Mouse (Mus musculus) cerebellum, adult 8-10 months (tissue): ENCODE measurements around the gene Cdca7.

Source experiments
- DNase-seq: peaks from one replicate; pipeline ENCODE4 v3.0.0; 2022

Cdca7 gene

DNA sequence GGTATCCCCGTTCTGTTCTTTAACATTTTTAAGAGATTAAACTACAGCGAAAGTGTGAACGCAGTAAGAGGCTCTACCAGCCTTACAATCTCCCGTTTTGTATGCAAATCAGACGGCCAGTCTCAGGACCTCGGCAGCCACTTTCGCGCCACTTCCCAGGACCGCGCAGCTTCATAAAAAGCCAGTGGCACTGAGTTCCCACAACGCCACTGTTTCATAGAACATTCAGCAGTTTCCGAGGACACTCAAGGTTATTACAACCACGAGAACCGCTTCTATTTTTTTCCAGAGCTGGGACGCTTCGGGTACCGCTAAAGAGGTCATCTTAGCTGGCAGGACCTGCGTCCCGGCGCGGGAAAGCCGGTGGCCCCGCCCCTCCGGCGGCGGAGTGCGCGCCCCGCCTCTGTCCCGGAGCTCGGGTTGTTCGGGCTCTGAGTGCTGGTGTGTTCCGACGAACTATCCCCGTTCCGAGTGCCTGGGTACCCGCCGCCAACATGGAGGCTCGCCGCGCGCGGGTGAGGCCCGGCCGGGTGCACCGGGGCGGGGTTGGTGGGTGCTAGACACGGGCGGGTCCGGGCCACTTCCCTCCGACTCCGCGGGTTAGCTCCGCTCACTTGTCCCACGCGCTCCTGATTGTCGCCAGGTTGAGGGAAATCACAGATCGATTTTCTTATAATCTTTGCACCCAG, at the start of gene Cdca7:
Gene Cdca7 (plus strand): TSS at position 363 of the 689 bp plus-strand sequence.
- peak; percentile 11 for DNase-seq

DNA sequence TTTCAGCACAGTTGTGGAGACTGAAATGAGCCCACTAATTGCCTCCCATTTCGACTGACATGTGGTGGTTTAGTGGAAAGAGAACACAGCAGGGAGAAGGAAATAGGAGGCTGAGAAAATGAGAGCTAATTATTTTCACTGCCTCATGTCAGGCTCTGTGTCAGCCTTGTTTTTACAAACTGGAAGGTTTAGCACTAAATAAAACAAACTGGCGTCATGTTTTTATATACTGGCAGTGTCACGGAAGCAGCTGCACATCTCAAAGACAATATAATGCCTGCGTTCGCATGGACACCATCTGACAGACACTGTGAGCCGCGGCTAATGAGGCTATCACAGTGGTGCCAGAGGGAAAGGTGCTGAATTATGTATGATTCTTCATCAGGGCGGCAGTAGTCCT, 49.2 kb upstream of the Cdca7 start:
- no peak for DNase-seq

DNA sequence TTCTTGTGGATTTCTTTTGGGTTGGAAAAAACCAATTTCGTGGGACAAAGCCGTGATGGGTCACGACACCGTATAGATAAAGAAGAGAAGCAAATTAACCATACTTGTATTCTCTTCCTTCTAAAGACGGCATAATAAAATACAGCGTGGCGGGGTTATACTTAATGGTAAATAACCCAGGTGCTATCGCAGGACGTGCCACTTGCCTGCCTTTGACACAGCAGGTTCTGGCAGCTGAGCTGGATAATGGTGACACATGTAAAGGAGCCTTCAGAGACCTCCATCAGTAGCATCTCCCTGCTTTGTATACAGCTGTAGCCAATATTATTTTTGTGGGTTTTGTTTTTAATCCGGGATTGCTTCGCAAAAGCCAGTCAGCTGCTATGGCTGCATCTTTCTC, 48.7 kb upstream of the Cdca7 start:
- no peak for DNase-seq

DNA sequence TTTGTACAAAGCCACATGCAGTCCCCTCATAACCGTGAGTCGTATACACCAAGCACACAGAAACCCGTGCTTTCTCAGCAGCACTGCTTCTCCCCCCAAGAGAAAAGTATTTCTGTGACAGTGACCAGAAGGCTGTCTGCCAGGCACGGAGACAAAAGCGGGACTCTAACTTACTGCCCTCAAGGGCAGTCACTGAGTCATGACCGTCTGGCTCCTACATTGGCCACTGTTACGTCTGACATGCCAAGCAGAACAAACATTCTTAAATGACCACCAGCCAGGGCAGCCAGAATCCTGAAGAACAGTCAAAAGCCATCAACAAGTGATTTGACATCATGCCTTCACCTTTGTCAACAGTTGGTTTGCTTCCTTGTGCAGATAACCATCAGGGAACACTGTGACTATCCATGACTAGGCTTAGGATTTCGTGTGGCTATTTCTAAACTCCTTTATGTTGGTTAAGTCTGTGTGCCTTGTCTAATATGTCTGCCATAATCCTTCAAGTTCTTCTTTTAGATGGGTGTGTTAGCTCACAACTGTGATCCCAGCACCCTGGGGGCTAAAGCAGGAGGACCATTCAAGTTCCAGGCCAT, 36.9 kb upstream of the Cdca7 start:
- DNase-seq: no peak

DNA sequence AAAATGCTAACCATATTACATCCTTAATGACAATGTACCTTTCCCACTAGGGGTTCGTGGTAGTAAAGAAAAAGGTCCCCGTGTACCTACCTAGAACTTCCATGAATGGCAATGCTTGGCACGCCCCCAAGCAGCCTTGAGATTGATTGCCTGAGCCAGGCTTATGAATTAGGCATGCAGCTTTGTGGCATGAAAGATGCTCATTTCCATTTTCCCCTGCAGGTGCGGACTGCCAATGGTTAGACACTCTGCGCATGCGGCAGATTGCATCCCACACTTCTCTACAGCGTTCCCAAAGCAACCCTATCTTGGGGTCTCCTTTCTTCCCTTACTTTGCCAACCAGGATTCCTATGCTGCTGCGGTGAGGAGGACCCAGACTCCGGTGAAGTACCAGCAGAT, 34.9 kb upstream of the Cdca7 start:
- DNase-seq: no peak

DNA sequence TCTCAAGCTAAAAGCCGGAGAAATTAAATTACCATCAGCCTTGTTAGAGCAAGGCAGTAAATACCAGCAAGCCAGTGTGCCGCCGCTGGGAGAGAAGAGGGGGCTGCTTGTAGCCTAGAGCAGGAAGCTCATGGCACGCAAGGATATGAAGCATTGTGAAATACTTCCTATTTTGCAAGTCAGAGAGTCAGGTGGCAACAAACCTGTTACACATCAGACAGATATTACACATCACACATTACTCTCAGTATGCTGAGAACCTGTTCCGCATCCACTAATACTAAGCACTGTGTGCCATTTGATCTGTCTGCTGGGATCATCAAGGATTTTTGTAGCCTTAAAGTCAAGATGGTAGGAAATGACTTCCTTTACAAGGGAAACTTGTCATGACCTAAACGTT, 33.1 kb upstream of the Cdca7 start:
- DNase-seq: no peak

DNA sequence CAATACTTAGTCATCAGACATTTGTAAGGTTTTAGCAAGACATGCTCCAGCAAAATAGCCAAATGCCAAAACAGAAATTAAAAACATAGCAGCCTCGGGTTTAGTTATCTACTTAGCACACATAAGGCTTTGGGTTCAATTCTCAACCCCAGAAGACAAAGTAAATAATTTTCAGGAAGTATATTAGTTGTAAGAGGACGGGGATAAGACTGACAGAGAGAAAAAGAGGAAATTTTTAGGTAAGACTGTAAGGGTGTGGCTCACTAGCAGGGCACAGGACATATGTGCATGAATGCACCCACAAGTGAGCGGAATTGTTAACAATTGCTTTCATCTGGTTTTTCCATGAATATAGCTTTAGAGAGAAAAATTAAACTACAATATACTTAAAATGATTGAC, 32.0 kb upstream of the Cdca7 start:
- no peak for DNase-seq

DNA sequence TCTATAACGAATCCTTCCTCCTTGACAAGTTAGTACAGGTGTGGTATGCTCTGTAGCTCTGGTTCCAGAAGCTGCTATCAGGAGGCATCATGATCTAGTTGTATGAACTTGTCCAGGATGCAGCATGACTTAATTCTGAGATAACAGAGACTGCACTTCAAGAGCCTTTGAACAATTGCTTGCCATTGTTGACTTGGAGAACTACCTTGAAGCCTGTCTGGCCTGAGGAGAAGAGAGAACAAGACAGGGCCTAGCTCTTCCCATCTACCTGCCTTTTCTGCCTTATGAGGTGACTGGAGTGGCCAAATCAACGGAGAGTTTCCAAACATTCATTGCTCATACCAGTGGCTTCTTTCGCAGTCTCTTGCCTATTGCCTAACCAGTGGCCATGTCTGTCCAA, 29.9 kb upstream of the Cdca7 start:
- no peak for DNase-seq

DNA sequence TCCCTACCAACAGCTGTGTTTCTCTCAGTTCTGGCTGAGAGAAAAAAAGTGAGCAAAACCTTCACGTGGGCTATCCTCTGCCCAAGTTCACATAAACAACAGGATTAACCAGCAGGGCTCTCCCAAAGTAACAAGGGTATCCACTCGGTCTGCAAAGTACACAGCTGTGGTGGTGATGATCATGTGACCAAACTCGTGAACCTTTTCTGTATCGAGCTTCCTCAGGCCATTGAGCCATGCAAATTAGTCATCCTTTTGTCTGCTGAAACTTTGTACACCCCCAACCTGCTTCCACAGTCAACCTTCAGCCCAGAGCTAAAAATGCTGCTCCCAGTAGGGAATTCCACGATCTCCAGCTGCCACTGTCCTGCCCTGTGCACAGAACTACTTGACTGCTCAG, 29.3 kb upstream of the Cdca7 start:
- no peak for DNase-seq

DNA sequence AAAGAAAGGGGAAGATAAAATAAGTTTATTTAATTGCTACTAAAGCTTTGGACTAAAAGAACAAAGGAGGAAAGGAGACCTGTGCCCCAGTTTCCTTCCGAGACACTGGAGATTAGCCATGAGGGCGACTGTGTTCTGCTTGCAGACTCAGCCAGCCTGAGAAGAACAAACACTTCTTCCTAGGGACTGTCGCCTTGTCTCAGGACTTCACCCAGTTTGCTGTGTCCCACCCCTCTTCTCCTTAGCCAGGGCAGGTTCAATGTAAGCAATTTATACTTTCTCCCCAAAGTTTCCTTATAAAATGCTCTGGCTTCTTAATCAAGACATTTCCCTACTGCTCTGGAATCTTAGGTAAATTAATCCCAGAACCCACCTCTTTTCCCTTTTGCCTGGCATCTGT, 22.4 kb upstream of the Cdca7 start:
- DNase-seq: no peak

DNA sequence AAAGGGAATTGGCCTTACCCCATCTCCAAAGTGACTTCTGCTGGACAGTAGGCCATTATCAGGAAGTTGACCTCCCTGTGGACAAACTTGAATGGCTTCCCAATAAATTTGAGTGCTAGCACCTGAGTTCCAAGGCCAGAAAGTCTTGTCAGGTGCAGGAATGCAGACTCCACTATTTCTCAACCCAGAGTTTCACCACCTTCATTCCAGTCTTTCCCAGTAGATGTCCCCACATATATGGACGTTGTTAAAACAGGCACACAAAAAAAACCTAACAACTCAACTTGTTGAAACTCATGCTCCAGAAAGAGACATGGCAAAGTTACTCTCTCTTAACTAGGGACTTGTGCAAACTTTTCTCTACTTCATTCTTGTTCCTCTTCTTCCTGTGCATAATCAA, 19.8 kb upstream of the Cdca7 start:
- no peak for DNase-seq

DNA sequence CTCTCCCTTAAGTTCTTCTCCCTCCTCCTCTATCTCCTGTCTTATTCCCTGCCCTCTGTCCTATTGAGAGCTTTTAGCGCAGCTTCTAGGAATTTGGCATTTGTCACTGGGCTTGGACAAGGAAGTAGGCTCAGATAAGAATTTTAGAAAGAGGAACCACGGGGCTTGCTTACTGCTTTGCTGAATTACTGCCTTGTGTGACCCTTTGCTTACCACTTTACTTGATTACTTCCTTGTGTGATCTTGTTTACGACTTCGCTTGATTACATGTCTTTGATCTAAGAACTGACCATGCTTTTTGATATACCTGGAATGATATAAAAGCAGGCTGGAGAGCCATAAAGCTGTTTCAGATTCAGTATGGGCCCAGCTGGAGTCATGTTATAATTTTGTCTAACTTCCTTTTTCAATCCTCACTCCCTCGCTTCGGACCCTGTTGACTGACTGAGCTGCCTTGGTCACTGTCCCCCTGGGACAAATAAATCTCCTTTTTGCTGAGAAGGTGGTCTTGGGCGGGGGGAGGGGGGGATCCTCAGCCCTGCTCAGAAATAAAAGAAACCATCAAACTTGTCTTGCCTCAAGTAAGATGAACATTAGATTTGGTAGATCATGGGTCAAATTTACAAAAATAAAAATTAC, 11.5 kb upstream of the Cdca7 start:
- DNase-seq: no peak

DNA sequence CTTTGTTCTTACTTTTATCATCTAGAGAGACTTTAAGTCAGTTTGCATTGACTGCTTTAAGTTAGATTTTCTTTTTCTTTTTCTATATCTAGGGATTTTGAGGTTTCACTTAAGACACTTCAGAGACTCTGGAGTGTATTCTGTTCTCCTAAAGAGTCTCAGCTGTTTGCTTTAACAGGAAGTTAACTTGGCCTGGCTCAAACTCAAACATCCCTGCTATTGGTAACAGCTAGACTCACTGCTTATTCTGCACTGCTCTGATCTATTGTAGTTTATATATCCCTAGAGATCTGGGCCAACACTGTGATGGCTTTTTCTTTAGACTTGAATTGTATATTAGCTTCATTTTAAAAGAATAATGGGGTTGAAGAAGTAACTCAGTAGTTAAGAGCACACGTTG, 8.4 kb upstream of the Cdca7 start:
- no peak for DNase-seq

DNA sequence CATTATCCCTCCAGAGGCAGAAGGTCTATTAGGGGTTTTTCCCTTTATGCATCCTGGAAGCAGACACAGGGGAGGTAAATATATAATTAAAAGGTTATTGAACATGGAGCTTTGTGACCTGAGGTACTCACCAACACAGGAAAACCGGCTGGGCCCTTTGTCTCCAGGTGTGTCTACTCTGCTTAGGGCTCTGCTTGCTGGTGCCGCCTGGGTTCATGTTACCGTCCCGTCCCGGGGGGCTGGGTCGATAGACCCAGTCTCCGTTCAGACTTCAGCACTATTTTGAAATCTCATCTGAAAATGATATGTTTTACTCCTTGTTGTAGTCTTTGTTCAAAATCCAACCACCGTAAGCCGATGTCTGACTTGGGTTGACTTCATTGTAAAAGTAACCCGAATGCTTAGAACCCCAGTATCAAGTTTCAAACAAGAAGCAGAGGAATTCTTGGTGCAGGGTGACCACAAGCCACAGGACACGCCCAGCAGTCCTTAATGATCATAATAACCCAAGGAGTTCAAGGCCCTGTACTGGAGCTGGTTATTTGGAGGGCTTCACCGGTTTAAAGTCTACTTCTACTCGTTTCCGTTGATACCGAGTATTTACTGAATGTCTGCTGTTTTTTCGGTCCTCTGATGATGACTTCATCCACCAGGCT, 4.4 kb upstream of the Cdca7 start:
- DNase-seq: no peak

DNA sequence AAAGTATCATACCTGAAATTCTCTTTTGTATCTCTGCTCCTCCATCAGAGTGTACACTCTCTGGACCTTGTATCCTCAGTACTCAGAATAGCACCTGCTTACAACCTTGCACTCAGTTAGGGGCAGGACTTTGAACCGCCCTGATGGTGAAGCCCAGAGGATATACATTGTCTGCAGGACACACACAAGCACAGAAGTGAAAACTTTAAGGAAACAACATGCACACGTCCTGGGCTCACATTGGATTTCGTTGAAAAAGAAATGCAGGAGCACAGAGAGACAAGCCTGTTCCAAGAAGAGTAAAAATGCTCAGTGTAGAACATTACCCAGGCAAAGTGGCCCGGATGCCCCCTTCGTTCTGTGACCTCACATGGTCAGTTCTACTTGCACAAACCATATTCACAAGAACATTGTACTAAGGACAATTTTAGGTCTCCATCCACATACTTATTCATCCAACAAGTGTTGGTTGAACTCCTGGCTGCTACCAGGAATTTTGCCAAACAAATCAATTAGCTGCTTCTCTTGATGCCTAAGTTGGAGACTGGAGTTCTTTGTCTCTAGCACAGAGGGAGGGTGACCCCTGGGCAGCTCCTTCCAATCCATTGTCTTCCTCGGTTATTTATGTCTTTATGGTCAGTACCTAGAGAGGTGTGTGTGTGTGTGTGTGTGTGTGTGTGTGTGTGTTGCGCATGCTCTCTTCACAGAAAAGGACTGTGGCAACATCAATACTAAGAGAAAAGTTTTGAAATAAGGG, 1.2 kb upstream of the Cdca7 start:
- DNase-seq: no peak

DNA sequence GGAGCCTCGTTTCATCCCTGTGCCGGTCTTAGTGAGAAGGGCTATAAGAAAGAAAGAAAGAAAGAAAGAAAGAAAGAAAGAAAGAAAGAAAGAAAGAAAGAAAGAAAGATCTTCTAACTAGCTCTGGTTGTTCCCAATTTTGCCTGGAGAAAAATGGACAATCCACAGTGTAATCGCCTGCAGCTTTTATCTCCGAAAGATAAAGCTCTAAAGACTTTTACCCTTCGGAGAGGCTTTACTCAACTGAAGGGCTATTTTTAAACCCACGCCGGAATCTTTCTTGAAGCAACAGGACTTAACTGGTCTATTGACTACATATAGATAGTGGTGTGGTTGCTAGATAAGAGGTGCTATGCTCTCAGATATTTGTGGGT, 549 bp upstream of the Cdca7 start:
- DNase-seq: no peak

DNA sequence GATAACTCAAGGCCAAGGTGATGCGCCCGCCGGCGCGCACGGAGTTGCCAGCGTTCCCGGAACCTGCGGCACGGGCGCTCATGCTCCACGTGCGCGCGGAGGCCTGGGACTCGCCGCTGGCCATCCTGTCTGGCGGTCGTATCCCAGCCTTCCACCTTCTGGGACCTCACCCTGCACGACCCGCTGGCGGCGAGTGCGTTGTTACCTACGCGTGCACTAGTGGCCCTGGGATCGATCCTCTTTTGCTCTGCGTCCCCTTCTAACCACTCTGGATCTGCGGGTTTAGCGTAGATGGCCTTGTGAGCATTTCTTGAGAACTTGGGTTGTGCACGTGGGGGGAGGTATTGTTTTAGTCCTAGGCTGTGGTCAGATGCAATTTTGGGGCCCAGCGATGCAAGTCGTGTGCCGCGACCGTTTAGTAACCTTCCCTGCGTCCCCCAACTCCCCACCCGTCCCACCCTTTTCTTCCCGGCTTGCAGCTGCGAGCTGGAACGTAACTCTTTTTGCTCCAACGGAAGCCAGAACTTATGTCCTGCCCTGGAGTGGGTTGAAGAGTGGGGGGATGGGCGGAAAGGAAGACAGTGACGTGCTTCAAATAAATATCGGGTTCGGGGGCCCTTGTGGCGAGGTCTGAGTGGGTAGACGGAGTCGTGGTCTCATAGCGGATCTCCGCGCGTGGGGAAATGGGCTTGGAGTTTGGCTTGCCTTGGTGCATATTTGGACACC, 690 bp downstream of the Cdca7 start:
- peak; percentile 3 for DNase-seq

DNA sequence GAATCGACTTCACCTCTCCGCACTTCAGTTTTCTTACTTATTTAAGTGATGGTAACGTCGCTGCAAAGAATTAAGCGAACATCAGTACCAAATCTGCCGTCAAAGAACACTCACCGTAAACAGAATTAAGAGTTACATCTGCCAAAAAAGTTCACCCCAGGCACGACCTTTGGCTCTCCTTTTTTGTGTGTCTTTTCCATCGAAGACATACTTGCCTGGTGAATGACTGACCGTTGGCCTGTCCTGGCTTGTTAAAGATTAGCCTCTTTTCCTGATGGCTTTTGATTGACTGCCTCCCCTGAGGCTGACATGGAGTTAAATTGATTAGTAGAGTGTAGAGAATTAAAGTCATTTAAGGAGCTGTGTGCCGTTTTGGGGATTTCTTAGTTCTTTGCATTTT, 1.3 kb downstream of the Cdca7 start:
- no peak for DNase-seq

DNA sequence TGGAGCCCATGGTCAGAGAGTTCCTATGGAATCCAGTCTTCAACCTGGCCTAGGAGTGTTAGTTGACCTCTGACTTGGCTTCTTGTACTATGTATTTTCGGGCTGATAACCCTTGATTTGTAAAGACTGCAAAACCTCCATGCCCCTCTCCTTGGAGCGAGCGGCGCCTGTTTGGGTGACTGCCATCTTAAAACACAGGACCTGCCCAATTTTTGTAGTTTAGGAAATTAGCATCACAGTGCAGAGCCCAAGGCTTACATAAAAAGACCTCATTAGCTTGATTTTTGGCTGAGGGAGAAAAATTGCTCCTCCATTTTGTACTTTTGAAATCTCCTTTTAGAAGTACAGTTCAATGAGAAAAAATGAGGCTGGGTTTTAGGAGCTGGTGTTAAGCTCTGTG, 2.2 kb downstream of the Cdca7 start:
- no peak for DNase-seq

DNA sequence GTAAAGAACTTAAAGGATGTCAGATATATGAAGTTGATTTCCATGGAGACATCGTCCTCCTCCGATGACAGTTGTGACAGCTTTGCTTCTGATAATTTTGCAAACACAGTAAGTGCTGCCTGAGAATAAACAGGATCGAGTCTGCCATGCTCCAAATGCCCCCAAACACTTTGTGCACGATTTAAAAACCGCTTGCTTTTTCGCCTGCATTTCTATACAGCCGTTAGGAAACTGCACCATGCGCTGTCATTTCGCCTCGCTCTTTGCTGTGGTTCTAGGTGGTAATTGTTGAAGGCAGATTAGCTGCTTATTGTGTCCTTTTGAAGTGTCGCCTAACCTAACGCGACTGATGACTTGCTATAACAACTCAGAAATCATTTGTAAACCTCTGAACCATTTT, 3.0 kb downstream of the Cdca7 start:
- DNase-seq: no peak

DNA sequence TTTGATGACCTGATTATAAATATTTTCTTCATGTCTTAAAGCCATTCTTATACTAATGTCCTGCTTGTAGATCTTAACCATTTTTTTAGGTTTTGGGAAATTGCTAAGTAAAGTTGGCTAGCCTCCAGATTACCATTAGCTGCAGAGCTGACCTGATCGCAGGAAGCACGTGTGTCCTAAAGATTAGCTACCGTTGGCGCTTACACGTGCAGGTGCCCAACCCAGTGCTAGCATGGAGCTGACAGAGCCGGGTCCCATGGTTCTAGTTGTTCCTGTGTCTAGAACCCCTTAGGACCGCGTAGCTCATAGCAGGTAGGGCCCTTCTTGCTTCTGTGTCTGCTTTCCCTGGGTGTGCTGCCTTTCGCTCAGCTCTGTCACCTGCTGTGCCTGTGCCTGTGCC, 3.9 kb downstream of the Cdca7 start:
- no peak for DNase-seq

DNA sequence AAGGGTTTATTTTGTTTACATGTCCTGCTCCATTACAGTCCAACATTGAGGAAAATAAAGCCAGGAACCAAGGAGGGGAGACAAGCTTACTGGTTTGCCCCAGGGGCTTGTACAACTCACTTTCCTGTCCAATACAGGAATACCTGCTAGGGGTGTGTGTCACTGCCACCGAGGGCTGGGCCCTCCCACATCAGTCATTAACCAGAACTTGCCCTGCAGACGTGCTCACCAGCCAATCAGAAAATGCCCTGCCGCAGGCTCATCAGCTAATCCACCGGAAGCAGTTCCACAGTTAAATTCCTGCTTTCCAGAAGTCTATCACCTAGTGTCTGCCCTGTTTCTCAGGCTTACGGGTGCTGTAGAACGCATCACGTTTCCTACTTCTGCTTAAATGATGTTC, 15.7 kb downstream of the Cdca7 start:
- DNase-seq: no peak

DNA sequence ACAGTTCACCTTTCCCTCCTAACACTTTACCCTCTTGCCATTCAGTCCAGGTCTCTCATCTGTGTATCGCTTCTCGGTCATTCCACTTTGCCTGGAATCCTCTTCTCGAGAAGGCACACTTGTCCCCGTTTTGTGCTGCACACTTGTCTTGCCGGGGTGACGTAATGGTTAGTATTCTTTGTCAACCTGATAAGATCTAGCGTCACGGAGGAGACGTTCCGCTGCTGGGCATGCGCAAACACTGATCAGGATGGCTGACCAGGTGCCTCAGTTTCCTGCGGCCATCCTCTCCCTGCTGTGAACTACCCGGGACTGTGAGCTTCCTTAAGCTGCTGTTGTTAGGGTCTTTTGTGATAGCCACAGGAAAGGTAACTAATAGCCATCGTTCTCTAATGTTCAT, 17.1 kb downstream of the Cdca7 start:
- no peak for DNase-seq
